Mouse (Mus musculus): ENCODE measurements around the gene Adgra1. TPM values are rescaled to one million over a fixed set of nuclear protein-coding genes. Genes with fewer than 3 reads are reported as not detected.

Gene Adgra1
- polyA plus RNA-seq, 1 experiment from 2014 or later, result not detected

DNA sequence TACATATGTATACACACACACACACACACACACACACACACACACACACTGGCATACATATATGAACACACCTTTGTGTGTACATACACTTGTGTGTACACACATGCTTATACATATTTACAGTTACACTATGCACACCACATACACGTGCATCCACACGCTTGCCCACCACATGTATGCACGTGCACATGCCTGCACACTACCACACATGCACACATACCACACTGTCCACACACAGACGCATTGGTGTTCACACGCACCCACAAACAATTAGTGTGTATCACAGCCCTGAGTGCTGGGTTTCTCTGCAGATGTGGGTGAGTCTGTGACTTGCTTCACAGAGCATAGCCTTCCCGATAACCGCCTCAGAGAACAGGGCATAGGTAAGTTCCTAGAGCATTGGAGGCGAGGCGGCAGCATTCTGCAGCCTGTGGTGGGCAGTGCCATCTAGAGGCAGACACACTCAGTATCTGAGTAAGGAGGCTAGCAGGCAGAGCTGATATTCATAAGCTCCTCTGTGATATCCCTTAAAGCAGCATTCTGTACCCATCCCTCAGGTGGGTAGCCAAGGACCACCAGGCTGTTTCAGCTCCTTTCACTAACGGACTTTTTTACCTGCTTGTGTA lies 43.3 kb downstream of the Adgra1 start:
- WGBS (ENCODE audit: missing documents), result 72% methylated on average over 9 of the region's 10 CpGs
- no peaks in the 10 kb centered on the region for H3K79me2 ChIP-seq (ENCODE audit: inconsistent target)
- H3K4me3 ChIP-seq (ENCODE audit: inconsistent target), result no peak overlapping the region
- no peak overlapping the region for H3K27ac ChIP-seq
- H3K36me3 ChIP-seq (ENCODE audit: inconsistent target), result no peaks in the 10 kb centered on the region

DNA sequence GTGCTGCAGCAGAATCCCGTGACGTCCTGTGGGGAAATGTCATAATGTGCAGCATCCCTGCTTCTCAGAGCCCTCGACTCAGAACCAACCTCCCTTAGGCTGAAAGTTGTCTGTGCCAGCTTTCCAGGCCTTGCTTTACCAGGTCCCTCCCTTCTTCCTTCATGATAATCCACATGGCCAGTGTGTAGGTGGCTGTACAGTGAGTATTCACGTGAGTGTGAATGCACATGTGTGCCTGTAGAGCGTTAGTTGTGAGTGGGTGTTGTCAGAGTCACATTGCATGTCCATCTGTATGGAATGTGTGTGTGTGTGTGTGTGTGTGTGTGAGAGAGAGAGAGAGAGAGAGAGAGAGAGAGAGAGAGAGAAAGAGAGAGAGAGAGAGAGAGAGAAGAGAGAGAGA lies 44.1 kb downstream of the Adgra1 start:
- H3K36me3 ChIP-seq (ENCODE audit: inconsistent target), result no peaks in the 10 kb centered on the region
- H3K27ac ChIP-seq, result no peak overlapping the region
- H3K4me3 ChIP-seq (ENCODE audit: inconsistent target), result no peak overlapping the region
- no peaks in the 10 kb centered on the region for H3K79me2 ChIP-seq (ENCODE audit: inconsistent target)
- 70% methylated on average over 5 of the region's 5 CpGs for WGBS (ENCODE audit: missing documents)

DNA sequence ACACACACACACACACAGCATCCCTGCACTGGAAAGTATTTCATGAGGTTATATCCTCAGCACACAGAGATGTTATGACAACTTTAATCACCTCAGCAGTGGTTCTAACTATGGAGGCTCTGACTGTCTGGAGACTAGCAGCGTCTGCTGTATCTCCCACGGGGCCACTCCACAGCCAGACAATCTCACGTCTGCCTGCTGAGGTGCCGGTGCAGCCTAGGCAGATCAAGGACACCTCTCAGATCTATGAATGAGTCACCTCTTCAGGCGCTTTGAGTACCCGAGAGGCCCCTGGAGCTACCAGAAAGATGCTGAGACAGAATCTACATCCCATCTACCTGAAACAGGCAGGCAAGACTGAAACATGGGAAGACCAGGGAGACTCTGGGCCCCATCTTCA lies 44.6 kb downstream of the Adgra1 start:
- Histone ChIP-seq H3K79me2 (ENCODE audit: inconsistent target) (no peaks in the 10 kb centered on the region), H3K36me3 (ENCODE audit: inconsistent target) (no peaks in the 10 kb centered on the region), H3K27ac (no peak overlapping the region), H3K4me3 (ENCODE audit: inconsistent target) (no peak overlapping the region)
- 81% methylated on average over 6 of the region's 6 CpGs for WGBS (ENCODE audit: missing documents)

DNA sequence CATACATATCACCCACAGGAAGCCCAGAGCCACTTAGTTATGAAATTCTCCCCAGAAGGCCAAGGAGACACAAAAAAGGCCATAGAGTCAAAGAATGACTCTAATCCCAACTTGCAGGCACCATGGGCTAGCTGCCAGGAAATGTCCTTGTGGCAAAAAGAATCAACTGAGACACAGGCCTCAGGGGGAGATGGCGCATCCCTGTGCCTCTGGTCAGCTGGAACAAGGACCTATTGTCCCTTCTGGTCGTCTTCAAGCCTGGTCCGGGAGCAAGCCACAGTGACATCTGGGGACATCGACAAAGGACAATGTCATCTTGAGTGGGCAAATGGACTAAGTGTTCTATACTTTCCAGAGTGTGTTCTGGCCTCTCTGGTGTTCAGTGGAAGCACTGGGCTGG lies 49.6 kb downstream of the Adgra1 start:
- Histone ChIP-seq H3K36me3 (ENCODE audit: inconsistent target) (no peaks in the 10 kb centered on the region), H3K4me3 (ENCODE audit: inconsistent target) (no peak overlapping the region), H3K79me2 (ENCODE audit: inconsistent target) (no peaks in the 10 kb centered on the region), H3K27ac (no peak overlapping the region)
- 93% methylated on average over 4 of the region's 4 CpGs for WGBS (ENCODE audit: missing documents)

DNA sequence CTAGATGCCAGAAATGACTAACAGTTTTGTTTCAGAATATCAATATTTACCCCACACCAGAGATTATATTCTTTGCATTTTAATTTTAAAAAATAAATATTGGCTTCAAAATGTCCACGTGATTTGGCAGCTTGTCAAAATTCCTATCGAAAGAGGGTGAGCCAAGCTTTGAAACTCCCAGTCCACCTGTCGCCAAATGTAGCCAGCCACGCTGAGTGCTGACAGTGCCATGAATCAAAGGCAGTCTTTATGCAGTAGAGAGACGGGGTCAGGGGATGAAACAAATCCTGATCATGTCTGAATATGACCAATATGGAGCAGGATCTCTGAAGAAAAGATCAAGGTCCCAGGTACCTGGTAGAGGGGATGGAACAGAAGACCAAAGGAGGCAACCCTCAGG lies 57.8 kb downstream of the Adgra1 start:
- Histone ChIP-seq H3K27ac (no peak overlapping the region), H3K36me3 (ENCODE audit: inconsistent target) (no peaks in the 10 kb centered on the region), H3K4me3 (ENCODE audit: inconsistent target) (no peak overlapping the region), H3K79me2 (ENCODE audit: inconsistent target) (no peaks in the 10 kb centered on the region)
- WGBS (ENCODE audit: missing documents), result 79% methylated on average over 5 of the region's 5 CpGs

DNA sequence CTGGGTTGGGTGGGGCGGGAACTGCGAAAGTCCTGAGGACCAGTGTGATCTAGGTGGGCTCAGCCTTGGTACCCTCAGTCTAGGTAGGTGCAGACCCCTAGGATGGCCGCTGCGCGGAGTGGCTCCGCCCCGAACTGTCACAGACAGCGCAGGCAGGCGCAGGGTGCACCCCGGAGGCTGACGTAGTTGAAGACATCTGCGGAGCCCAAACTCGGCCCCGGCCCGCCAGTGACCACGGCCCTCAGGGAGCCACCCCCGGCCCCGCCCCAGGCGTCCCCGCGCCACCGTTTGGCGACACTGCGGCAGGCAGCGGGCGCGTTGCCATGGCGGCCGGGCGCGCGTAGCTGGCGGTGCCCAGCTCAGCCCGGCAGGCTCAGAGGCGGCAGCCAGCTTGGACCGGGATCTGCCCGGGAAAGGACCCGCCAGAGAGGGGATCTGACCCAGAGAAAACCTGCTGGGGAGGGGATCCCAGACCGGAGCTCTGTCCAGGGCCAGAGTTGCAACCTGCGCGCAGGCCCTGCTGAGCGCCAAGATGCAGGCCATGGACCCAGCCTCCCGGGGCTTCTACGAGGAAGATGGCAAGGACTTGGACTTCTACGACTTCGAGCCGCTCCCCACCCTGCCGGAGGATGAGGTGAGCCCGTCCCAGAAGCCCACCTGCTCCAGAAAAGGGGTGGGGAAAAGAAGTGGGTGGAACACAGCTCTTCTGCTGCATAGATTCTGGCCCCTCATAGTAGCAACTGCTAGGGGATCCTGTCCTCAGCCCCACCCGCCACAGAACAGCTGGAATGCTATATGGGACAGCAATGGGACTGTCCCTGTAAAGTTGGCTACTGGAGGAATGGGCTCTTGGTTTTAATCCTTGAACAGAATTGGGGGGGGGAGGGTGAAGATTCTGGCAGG lies 60.9 kb downstream of the Adgra1 start, which contains the start of gene Kndc1:
TSS of gene Kndc1 (plus strand) at position 42 of the 903 bp plus-strand sequence.
- Histone ChIP-seq H3K36me3 (ENCODE audit: inconsistent target) (no peaks in the 10 kb centered on the region), H3K79me2 (ENCODE audit: inconsistent target) (no peaks in the 10 kb centered on the region), H3K27ac (no peak within 1 kb of the TSS), H3K4me3 (ENCODE audit: inconsistent target) (no peak within 1 kb of the TSS)
- 7% methylated on average over 44 of the region's 50 CpGs for WGBS (ENCODE audit: missing documents)

DNA sequence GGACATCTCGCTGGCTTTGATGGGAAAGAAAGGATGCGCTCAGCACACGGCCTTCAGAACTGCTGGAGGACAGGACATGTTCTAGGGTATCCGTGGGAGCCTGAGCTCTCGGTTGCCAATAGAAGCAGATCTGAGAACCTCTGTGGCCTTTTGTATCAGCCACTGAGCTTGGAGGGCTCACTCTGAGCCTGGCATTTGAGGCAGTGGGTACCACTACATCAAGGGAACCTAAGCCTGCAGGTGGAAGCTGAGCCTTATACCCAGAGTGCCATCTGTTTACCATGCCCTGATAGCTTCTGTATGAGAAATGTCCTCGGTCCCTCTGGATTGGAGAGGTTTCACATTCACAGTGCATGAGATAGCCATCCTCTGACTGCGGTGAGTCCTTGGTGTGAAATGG lies 62.3 kb downstream of the Adgra1 start:
- no peak overlapping the region for H3K4me3 ChIP-seq (ENCODE audit: inconsistent target)
- H3K36me3 ChIP-seq (ENCODE audit: inconsistent target), result no peaks in the 10 kb centered on the region
- no peak overlapping the region for H3K27ac ChIP-seq
- H3K79me2 ChIP-seq (ENCODE audit: inconsistent target), result no peaks in the 10 kb centered on the region
- 83% methylated on average over 7 of the region's 7 CpGs for WGBS (ENCODE audit: missing documents)

DNA sequence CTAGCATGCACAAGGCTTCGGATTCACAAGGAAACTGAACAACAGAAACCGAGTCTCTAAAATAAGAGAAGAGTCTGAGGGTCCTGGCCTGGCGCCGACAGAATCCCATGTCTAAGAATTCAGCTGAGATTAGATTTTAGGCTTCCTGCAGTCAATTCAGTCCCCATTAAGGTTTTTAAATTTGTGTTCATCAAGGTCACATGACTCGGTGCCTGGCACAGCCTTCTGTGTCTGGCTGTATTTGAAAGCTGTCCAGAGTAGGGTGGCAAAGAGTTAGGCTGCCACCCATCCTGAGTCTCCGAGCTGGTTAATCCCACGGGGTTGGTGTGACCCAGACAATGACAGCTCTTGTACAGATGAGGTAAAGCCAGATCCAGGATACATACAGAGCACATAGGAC lies 62.8 kb downstream of the Adgra1 start:
- 81% methylated on average over 7 of the region's 7 CpGs for whole genome bisulfite sequencing (ENCODE audit: missing documents)
- Histone ChIP-seq H3K4me3 (ENCODE audit: inconsistent target) (no peak overlapping the region), H3K36me3 (ENCODE audit: inconsistent target) (no peaks in the 10 kb centered on the region), H3K79me2 (ENCODE audit: inconsistent target) (no peaks in the 10 kb centered on the region), H3K27ac (no peak overlapping the region)

DNA sequence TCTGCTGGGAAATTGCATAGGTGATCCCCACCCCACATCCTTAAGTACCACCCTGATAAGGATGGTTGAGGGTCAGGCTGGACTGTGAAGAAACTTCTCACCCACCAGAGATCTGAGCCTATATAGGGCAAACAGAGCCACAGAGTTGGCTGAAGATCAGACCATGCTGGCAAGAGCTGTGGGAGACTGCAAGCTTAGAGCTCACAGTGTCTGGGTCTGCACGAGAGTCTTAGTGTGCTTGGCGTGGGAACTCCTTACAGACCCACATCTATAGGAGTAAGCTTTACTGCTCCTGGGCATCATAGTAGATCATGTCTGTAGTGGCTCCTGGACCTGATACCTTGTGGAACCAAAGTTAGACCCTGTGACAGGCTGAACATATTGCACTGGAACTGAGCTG lies 64.6 kb downstream of the Adgra1 start:
- Histone ChIP-seq H3K36me3 (ENCODE audit: inconsistent target) (no peaks in the 10 kb centered on the region), H3K79me2 (ENCODE audit: inconsistent target) (no peaks in the 10 kb centered on the region)
- 93% methylated on average over 2 of the region's 2 CpGs for WGBS (ENCODE audit: missing documents)

DNA sequence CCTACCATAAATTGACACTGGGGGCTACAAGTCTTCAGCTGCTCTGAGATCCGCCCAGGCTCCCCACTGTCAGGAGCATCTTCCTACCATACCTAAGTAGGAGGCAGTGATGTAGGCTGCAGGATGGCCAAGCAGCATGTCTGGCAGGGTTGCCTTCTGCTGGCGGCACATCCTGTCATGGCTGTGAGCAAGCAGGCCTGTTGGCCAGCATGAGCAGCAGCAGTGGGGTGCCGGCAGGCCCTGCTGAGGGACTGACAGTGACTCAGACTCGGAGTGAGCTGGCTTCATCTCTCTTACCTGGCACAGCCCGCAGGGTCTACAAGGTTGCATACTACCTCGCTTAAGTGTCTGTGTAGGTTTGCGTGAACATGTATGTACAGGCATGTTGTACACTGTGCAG lies 65.5 kb downstream of the Adgra1 start:
- H3K79me2 ChIP-seq (ENCODE audit: inconsistent target), result no peaks in the 10 kb centered on the region
- WGBS (ENCODE audit: missing documents), result 88% methylated on average over 7 of the region's 7 CpGs
- no peak overlapping the region for H3K27ac ChIP-seq
- no peaks in the 10 kb centered on the region for H3K36me3 ChIP-seq (ENCODE audit: inconsistent target)
- H3K4me3 ChIP-seq (ENCODE audit: inconsistent target), result no peak overlapping the region

More for the DNA sequence above, 64.6 kb downstream of the Adgra1 start:
- no peak overlapping the region for H3K4me3 ChIP-seq (ENCODE audit: inconsistent target)
- no peak overlapping the region for H3K27ac ChIP-seq

DNA sequence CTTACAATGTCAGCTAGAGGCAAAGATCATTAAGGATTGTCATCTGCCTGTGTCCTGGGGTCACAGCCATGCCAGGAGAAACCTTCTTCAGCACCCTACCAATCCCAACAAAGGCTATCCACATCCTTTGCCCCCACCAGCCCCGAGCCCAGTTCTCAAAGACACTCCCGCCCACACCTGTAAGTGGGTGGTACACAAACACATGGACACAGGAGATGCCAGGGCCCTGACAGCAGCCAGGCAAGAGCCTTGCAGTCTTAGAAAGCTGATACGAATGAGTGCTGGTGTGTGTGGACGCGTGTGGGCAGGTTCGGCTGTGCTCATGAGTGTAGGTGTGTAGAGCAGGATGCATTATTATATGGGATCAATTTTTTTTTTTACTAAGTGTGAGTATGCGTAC lies 66.5 kb downstream of the Adgra1 start:
- Histone ChIP-seq H3K36me3 (ENCODE audit: inconsistent target) (no peaks in the 10 kb centered on the region), H3K79me2 (ENCODE audit: inconsistent target) (no peaks in the 10 kb centered on the region), H3K4me3 (ENCODE audit: inconsistent target) (no peak overlapping the region), H3K27ac (no peak overlapping the region)
- 87% methylated on average over 7 of the region's 7 CpGs for WGBS (ENCODE audit: missing documents)

DNA sequence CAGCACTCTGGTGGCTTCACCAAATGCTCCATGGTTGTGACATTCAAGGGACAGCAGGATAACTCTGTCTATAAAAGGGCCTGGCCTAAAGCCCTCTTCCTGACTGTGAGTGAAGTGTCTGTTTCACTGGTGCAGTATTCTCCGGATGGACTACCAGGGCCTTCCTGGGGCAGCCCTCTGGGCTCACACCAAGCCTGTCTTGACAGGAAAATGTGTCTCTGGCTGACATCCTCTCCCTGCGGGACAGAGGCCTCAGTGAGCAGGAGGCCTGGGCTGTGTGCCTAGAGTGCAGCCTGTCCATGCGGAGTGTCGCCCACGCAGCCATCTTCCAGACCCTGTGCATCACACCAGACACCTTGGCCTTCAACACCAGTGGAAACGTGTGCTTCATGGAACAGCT lies 66.9 kb downstream of the Adgra1 start:
- 77% methylated on average over 6 of the region's 6 CpGs for WGBS (ENCODE audit: missing documents)
- Histone ChIP-seq H3K36me3 (ENCODE audit: inconsistent target) (no peaks in the 10 kb centered on the region), H3K27ac (no peak overlapping the region), H3K4me3 (ENCODE audit: inconsistent target) (no peak overlapping the region), H3K79me2 (ENCODE audit: inconsistent target) (no peaks in the 10 kb centered on the region)

DNA sequence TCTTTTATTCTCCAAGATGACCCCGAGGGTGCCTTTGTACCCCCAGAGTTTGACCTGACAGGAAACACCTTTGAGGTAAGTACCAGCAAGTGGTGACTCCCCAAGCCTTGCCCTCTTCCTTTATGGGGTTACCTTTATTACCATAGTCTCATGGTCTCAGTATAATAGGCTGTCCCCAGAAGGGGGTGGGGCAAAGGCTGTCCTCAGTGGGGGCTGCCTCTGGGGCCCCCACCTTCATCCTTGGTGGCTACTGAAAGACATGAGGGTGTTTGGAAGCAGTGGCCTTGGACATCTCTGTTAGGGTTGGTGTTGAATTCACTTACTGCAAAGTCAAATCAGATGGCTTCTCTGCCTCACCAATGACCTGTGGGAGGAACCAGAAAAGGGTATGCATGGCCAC lies 68.0 kb downstream of the Adgra1 start:
- H3K4me3 ChIP-seq (ENCODE audit: inconsistent target), result no peak overlapping the region
- H3K79me2 ChIP-seq (ENCODE audit: inconsistent target), result no peaks in the 10 kb centered on the region
- H3K36me3 ChIP-seq (ENCODE audit: inconsistent target), result no peaks in the 10 kb centered on the region
- no peak overlapping the region for H3K27ac ChIP-seq
- 25% methylated on average over 1 of the region's 1 CpGs for WGBS (ENCODE audit: missing documents)

DNA sequence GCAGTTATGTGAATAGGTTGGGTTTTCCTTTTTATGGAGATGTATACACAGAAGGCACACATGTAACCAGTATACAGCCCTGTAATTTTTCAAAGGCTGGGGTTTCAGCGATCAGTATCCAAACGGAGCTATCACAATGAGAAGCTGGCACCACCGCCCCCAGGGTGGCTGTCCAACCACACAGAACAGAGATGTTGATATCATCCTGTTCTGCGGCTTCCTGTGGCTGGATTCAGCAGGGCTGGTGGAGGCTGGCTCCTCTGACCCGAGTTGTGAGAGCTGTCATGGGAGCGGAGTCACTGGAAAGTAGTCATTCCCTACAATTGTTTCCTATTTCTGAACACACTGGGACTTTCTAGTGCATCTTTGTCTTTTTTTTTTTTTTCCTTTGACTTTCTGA lies 71.3 kb downstream of the Adgra1 start:
- H3K79me2 ChIP-seq (ENCODE audit: inconsistent target), result no peaks in the 10 kb centered on the region
- H3K36me3 ChIP-seq (ENCODE audit: inconsistent target), result no peaks in the 10 kb centered on the region
- WGBS (ENCODE audit: missing documents), result 16% methylated on average over 6 of the region's 6 CpGs
- no peak overlapping the region for H3K4me3 ChIP-seq (ENCODE audit: inconsistent target)
- no peak overlapping the region for H3K27ac ChIP-seq

DNA sequence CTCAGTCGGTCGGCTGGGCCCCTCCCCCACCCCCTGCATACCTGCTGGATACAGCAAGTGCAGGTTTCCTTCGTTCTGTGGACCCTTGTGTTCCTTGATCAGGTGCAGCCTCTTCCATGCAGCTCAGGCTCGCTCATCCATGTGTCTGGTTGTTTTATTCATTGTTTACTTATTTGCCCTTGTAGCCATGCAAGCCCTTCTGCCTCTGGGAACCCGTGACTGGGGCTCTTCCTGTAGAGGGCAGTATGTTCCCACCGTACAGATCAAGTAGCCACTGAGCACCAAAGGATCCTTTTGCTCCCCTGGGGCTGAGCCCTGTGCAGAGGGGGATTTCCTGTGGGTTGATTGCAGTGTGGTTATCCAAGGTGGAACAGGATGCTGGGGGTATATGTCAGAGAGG lies 71.7 kb downstream of the Adgra1 start:
- Histone ChIP-seq H3K4me3 (ENCODE audit: inconsistent target) (no peak overlapping the region), H3K79me2 (ENCODE audit: inconsistent target) (no peaks in the 10 kb centered on the region), H3K27ac (no peak overlapping the region), H3K36me3 (ENCODE audit: inconsistent target) (no peaks in the 10 kb centered on the region)
- WGBS (ENCODE audit: missing documents), result 5% methylated on average over 6 of the region's 6 CpGs
